Mouse (Mus musculus): ENCODE measurements around the gene Kif27. TPM values are rescaled to one million over a fixed set of nuclear protein-coding genes. Genes with fewer than 3 reads are reported as not detected.

Kif27 gene
- polyA plus RNA-seq, 1 experiment from 2014 or later, result 0.11 TPM

- DNase-seq (ENCODE audit: low spot score), result no peak
- Histone ChIP-seq H3K9ac (ENCODE audit: low read depth, low read length) (no peak overlapping the region), H3K27ac (ENCODE audit: low read depth, low read length) (no peak overlapping the region), H3K36me3 (ENCODE audit: control insufficient read depth, insufficient read depth, low read length) (no peaks in the 10 kb centered on the region), H3K4me1 (replicated peaks; ENCODE audit: control insufficient read depth, insufficient read depth, low read length) (no peaks in the 10 kb centered on the region), H3K4me2 (no peak overlapping the region), H3K27me3 (replicated peaks; ENCODE audit: control insufficient read depth, insufficient read depth, low read length) (no peaks in the 10 kb centered on the region), H3K9me3 (ENCODE audit: control insufficient read depth, low read length) (no peaks in the 10 kb centered on the region), H3K4me3 (ENCODE audit: low read depth, low read length) (no peak overlapping the region)
- 76% methylated on average over 9 of the region's 9 CpGs for WGBS
- ATAC-seq (replicated peaks; ENCODE audit: low FRiP score), result no peak
These were observed 56.3 kb downstream of the Kif27 start for GRCm38 (mm10) chr13:58302421-58303145.

- H3K36me3 ChIP-seq (ENCODE audit: control insufficient read depth, insufficient read depth, low read length), result no peaks in the 10 kb centered on the region
- H3K4me2 ChIP-seq, result no peak overlapping the region
- ATAC-seq (replicated peaks; ENCODE audit: low FRiP score) (no peak), DNase-seq (ENCODE audit: low spot score) (no peak)
- 83% methylated on average over 6 of the region's 6 CpGs for WGBS
- no peaks in the 10 kb centered on the region; the same call in 1 of the 2 replicates for H3K4me1 ChIP-seq (replicated peaks; ENCODE audit: control insufficient read depth, insufficient read depth, low read length)
- H3K9me3 ChIP-seq (ENCODE audit: control insufficient read depth, low read length), result no peaks in the 10 kb centered on the region
- no peak overlapping the region for H3K27ac ChIP-seq (ENCODE audit: low read depth, low read length)
- no peak overlapping the region for H3K9ac ChIP-seq (ENCODE audit: low read depth, low read length)
- H3K27me3 ChIP-seq (replicated peaks; ENCODE audit: control insufficient read depth, insufficient read depth, low read length), result no peaks in the 10 kb centered on the region
- H3K4me3 ChIP-seq (ENCODE audit: low read depth, low read length), result no peak overlapping the region
These were observed 57.0 kb downstream of the Kif27 start for GRCm38 (mm10) chr13:58301961-58302360.

GRCm38 (mm10) chr13:58298756-58299155 is 60.2 kb downstream of the Kif27 start:
- Histone ChIP-seq H3K36me3 (ENCODE audit: control insufficient read depth, insufficient read depth, low read length) (no peaks in the 10 kb centered on the region), H3K4me1 (replicated peaks; ENCODE audit: control insufficient read depth, insufficient read depth, low read length) (no peaks in the 10 kb centered on the region; the same call in 1 of the 2 replicates), H3K27me3 (replicated peaks; ENCODE audit: control insufficient read depth, insufficient read depth, low read length) (no peaks in the 10 kb centered on the region), H3K9me3 (ENCODE audit: control insufficient read depth, low read length) (no peaks in the 10 kb centered on the region), H3K9ac (ENCODE audit: low read depth, low read length) (no peak overlapping the region), H3K4me3 (ENCODE audit: low read depth, low read length) (no peak overlapping the region), H3K27ac (ENCODE audit: low read depth, low read length) (no peak overlapping the region), H3K4me2 (no peak overlapping the region)
- no peak for ATAC-seq (replicated peaks; ENCODE audit: low FRiP score)
- no peak for DNase-seq (ENCODE audit: low spot score)
- 71% methylated on average over 3 of the region's 3 CpGs for WGBS

GRCm38 (mm10) chr13:58295582-58295981 is 63.3 kb downstream of the Kif27 start:
- no peaks in the 10 kb centered on the region for H3K27me3 ChIP-seq (replicated peaks; ENCODE audit: control insufficient read depth, insufficient read depth, low read length)
- no peaks in the 10 kb centered on the region; the same call in 1 of the 2 replicates for H3K4me1 ChIP-seq (replicated peaks; ENCODE audit: control insufficient read depth, insufficient read depth, low read length)
- DNase-seq (ENCODE audit: low spot score) (no peak), ATAC-seq (replicated peaks; ENCODE audit: low FRiP score) (no peak)
- no peak overlapping the region for H3K4me2 ChIP-seq
- H3K4me3 ChIP-seq (ENCODE audit: low read depth, low read length), result no peak overlapping the region
- 64% methylated on average over 3 of the region's 3 CpGs for WGBS
- no peaks in the 10 kb centered on the region for H3K36me3 ChIP-seq (ENCODE audit: control insufficient read depth, insufficient read depth, low read length)
- no peak overlapping the region for H3K9ac ChIP-seq (ENCODE audit: low read depth, low read length)
- H3K27ac ChIP-seq (ENCODE audit: low read depth, low read length), result no peak overlapping the region
- no peaks in the 10 kb centered on the region for H3K9me3 ChIP-seq (ENCODE audit: control insufficient read depth, low read length)

GRCm38 (mm10) chr13:58292811-58293210 is 66.1 kb downstream of the Kif27 start:
- no peaks in the 10 kb centered on the region for H3K9me3 ChIP-seq (ENCODE audit: control insufficient read depth, low read length)
- WGBS, result 35% methylated on average over 5 of the region's 5 CpGs
- H3K36me3 ChIP-seq (ENCODE audit: control insufficient read depth, insufficient read depth, low read length), result no peaks in the 10 kb centered on the region
- ATAC-seq (replicated peaks; ENCODE audit: low FRiP score) (no peak), DNase-seq (ENCODE audit: low spot score) (no peak)
- no peaks in the 10 kb centered on the region for H3K27me3 ChIP-seq (replicated peaks; ENCODE audit: control insufficient read depth, insufficient read depth, low read length)
- no peak overlapping the region for H3K4me2 ChIP-seq
- H3K27ac ChIP-seq (ENCODE audit: low read depth, low read length), result no peak overlapping the region
- H3K4me3 ChIP-seq (ENCODE audit: low read depth, low read length), result no peak overlapping the region
- no peak overlapping the region for H3K9ac ChIP-seq (ENCODE audit: low read depth, low read length)
- no peaks in the 10 kb centered on the region; the same call in 1 of the 2 replicates for H3K4me1 ChIP-seq (replicated peaks; ENCODE audit: control insufficient read depth, insufficient read depth, low read length)

- no peaks in the 10 kb centered on the region for H3K9me3 ChIP-seq (ENCODE audit: control insufficient read depth, low read length)
- WGBS, result 56% methylated on average over 1 of the region's 1 CpGs
- no peaks in the 10 kb centered on the region for H3K4me1 ChIP-seq (replicated peaks; ENCODE audit: control insufficient read depth, insufficient read depth, low read length)
- ATAC-seq (replicated peaks; ENCODE audit: low FRiP score), result no peak
- no peak overlapping the region for H3K4me2 ChIP-seq
- no peak overlapping the region for H3K4me3 ChIP-seq (ENCODE audit: low read depth, low read length)
- no peak for DNase-seq (ENCODE audit: low spot score)
- H3K27ac ChIP-seq (ENCODE audit: low read depth, low read length), result no peak overlapping the region
- H3K27me3 ChIP-seq (replicated peaks; ENCODE audit: control insufficient read depth, insufficient read depth, low read length), result no peaks in the 10 kb centered on the region
- no peaks in the 10 kb centered on the region for H3K36me3 ChIP-seq (ENCODE audit: control insufficient read depth, insufficient read depth, low read length)
- H3K9ac ChIP-seq (ENCODE audit: low read depth, low read length), result no peak overlapping the region
These were observed 69.6 kb downstream of the Kif27 start for GRCm38 (mm10) chr13:58289308-58289707.

GRCm38 (mm10) chr13:58287822-58288221 is 71.1 kb downstream of the Kif27 start:
- no peak overlapping the region for H3K4me3 ChIP-seq (ENCODE audit: low read depth, low read length)
- no peaks in the 10 kb centered on the region for H3K4me1 ChIP-seq (replicated peaks; ENCODE audit: control insufficient read depth, insufficient read depth, low read length)
- H3K9ac ChIP-seq (ENCODE audit: low read depth, low read length), result no peak overlapping the region
- DNase-seq (ENCODE audit: low spot score) (peak; percentile 70), ATAC-seq (replicated peaks; ENCODE audit: low FRiP score) (no peak)
- no peak overlapping the region for H3K27ac ChIP-seq (ENCODE audit: low read depth, low read length)
- H3K27me3 ChIP-seq (replicated peaks; ENCODE audit: control insufficient read depth, insufficient read depth, low read length), result no peaks in the 10 kb centered on the region
- H3K9me3 ChIP-seq (ENCODE audit: control insufficient read depth, low read length), result no peaks in the 10 kb centered on the region
- WGBS, result 15% methylated on average over 13 of the region's 13 CpGs
- no peak overlapping the region for H3K4me2 ChIP-seq
- H3K36me3 ChIP-seq (ENCODE audit: control insufficient read depth, insufficient read depth, low read length), result no peaks in the 10 kb centered on the region

GRCm38 (mm10) chr13:58283466-58283865 is 75.5 kb downstream of the Kif27 start:
- 64% methylated on average over 4 of the region's 4 CpGs for WGBS
- ATAC-seq (replicated peaks; ENCODE audit: low FRiP score), result no peak
- no peaks in the 10 kb centered on the region for H3K4me1 ChIP-seq (replicated peaks; ENCODE audit: control insufficient read depth, insufficient read depth, low read length)

GRCm38 (mm10) chr13:58281936-58282335 is 77.0 kb downstream of the Kif27 start:
- no peak for DNase-seq (ENCODE audit: low spot score)
- no peak for ATAC-seq (replicated peaks; ENCODE audit: low FRiP score)
- H3K9ac ChIP-seq (ENCODE audit: low read depth, low read length), result no peak overlapping the region
- no peak overlapping the region for H3K27ac ChIP-seq (ENCODE audit: low read depth, low read length)
- no peak overlapping the region for H3K4me2 ChIP-seq
- 57% methylated on average over 4 of the region's 4 CpGs for WGBS
- H3K4me1 ChIP-seq (replicated peaks; ENCODE audit: control insufficient read depth, insufficient read depth, low read length), result no peaks in the 10 kb centered on the region
- no peaks in the 10 kb centered on the region for H3K36me3 ChIP-seq (ENCODE audit: control insufficient read depth, insufficient read depth, low read length)
- no peaks in the 10 kb centered on the region for H3K9me3 ChIP-seq (ENCODE audit: control insufficient read depth, low read length)
- no peaks in the 10 kb centered on the region for H3K27me3 ChIP-seq (replicated peaks; ENCODE audit: control insufficient read depth, insufficient read depth, low read length)
- no peak overlapping the region for H3K4me3 ChIP-seq (ENCODE audit: low read depth, low read length)

More at GRCm38 (mm10) chr13:58283466-58283865, 75.5 kb downstream of the Kif27 start:
- Histone ChIP-seq H3K9ac (ENCODE audit: low read depth, low read length) (no peak overlapping the region), H3K4me2 (no peak overlapping the region), H3K4me3 (ENCODE audit: low read depth, low read length) (no peak overlapping the region), H3K27ac (ENCODE audit: low read depth, low read length) (no peak overlapping the region), H3K9me3 (ENCODE audit: control insufficient read depth, low read length) (no peaks in the 10 kb centered on the region), H3K27me3 (replicated peaks; ENCODE audit: control insufficient read depth, insufficient read depth, low read length) (no peaks in the 10 kb centered on the region), H3K36me3 (ENCODE audit: control insufficient read depth, insufficient read depth, low read length) (no peaks in the 10 kb centered on the region)
- no peak for DNase-seq (ENCODE audit: low spot score)
